Mouse (Mus musculus): ENCODE data around the gene Zfp85.
"Not testable (repeated sequence)": the region's sequence is repeated elsewhere in the genome, so short reads cannot be mapped to it uniquely, and the experiment has no call there.

- TF ChIP-seq POLR2AphosphoS2 (IDR thresholded peaks at IDR 0.05; ENCODE audit: low read depth, low read length); E2F4 (IDR thresholded peaks at IDR 0.05; ENCODE audit: insufficient replicate concordance, low read depth, low read length); CHD1 (IDR thresholded peaks at IDR 0.05; ENCODE audit: low read depth, low read length); ZNF384 (IDR thresholded peaks at IDR 0.05; ENCODE audit: low read depth, low read length); CTCF (conservative IDR thresholded peaks at IDR 0.05 in 1 of 2, IDR thresholded peaks at IDR 0.05 in 1 of 2; ENCODE audit: low read depth in 2 of 2, low read length in 2 of 2); MAFK (IDR thresholded peaks at IDR 0.05; ENCODE audit: insufficient replicate concordance, low read length); IRF4 (IDR thresholded peaks at IDR 0.05; ENCODE audit: low read depth, low read length); USF2 (conservative IDR thresholded peaks at IDR 0.05; ENCODE audit: low read depth, low read length); POLR2A (IDR thresholded peaks at IDR 0.05; ENCODE audit: low read depth, low read length); KAT2A (IDR thresholded peaks at IDR 0.05; ENCODE audit: insufficient replicate concordance, low read length); NRF1 (IDR thresholded peaks at IDR 0.05; ENCODE audit: low read depth, low read length); HCFC1 (IDR thresholded peaks at IDR 0.05; ENCODE audit: low read depth, low read length); ETS1 (conservative IDR thresholded peaks at IDR 0.05; ENCODE audit: low read depth, low read length); MAX (IDR thresholded peaks at IDR 0.05; ENCODE audit: low read length): not testable (repeated sequence)
Observed at GRCm38 (mm10) chr13:67799151-67799550, 44.1 kb upstream of the Zfp85 start.

Data from CH12.LX (cell line).